Mouse (Mus musculus): Measurements from ENCODE around the gene Gbx2. TPM values are rescaled to one million over a fixed set of nuclear protein-coding genes. Genes with fewer than 3 reads are reported as not detected.
A peak's percentile ranks its signal among the peaks of the same experiment; 100 is the strongest.

Gene Gbx2
- total RNA-seq (2021): not detected

DNA sequence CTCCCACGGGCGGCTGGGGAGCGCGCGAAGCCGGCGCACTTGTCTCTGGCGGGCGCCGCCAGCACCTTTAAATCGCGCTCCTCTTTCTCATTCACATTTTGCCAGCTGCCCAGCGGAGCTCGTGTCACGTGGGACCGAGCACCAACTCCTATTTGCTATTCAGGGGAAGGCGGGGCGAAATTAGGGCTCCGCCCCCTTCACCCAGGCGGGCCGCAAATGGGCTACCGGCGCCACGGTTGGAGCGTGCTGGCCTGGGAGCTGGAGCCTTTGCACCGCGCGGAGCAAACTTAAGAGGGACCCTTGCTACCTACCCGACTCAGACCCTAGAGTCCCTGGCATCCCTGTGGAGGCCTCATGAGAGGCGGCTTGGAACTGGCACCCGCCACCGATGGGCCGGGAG, at the start of gene Gbx2:
Gbx2 (minus strand) TSS at position 60 of the 400 bp plus-strand sequence.
- intact Hi-C loops (cut with DNase I): loop anchor here (10.0 kb wide), 1 partner anchor 696 kb away; no protein-coding TSS in a partner anchor

DNA sequence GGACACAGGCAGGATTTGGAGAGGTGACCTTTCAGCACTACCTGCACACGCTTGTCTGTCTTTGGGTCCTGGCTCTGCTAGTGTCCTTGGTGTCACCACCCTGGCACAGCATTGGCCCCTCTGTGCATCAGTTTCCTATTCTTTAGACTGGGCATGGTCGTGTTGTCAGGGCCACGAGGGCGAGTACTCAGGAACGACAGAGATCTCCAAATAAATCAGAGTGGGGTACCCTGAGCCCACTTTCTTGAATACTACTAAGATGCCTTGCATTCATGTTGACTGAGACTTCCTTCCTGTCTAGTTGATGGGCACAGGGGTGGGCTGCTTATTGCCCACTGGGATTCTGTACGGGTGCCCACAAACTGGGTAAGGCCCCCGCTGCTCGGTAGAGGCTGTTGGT, 46.3 kb upstream of the Gbx2 start:
- DNase-seq: no peak
- intact Hi-C loops (cut with DNase I): no loop called here

More for the DNA sequence above, at the start of gene Gbx2:
- DNase-seq: peak in 1 of 2 experiments; percentile 61

DNA sequence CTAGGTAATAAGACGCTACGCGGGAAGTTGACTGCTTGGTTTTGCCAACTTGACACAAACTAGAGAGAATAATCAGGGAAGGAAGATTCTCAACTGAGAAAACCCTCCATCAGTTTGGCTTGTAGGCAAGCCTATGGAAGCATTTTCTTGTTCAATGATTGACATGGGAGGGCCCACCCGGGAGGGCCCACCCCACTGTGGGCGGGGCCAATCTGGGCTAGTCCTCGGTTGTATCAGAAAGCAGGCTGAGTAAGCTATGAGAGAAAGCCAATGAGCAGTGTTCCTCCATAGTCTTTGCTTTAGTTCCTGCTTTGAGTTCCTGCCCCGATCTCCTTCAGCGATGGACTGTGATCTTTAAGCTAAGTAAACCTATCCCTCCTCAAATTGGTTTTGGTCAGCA, 45.4 kb upstream of the Gbx2 start:
- intact Hi-C loops (cut with DNase I): no loop called here
- DNase-seq: no peak

DNA sequence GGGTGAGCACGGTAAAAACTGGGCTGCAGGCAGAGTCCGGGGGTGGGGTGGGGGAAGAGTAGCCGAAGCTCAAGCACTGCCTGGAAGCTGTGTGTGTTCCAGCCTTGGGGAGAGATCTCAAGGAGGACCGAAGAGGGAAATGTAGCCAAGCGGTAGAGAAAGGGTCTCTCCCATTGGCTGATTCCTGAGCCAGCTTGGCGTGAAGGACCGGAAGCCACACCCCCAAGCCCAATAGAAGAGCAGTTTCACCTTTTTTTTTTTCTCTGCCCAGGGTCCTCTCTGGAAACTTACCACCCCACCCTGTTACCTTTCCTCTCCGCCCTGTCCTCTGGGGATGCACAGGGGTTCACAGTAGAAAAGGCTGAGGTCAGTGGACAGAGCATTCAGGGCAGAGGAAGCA, 43.6 kb upstream of the Gbx2 start:
- DNase-seq: no peak
- intact Hi-C loops (cut with DNase I): no loop called here

DNA sequence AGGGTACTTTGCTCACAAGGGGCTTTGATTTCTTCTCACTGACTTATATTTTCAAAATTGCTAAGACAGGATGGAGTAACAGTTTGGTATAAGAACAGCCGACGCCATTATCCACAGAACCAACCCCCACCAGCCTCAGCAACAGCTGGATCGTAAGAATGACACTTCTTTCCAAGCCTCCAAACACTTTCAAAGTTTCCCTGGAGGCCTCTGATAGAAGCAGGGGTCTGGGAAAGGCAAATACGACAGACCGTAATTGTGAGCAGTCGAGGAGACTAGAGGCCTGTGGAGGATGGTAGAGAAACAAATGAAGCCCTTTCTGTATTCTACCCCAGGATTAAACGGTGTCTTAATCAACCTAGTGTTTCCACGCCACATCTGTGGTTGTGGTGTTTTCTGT, 40.9 kb upstream of the Gbx2 start:
- intact Hi-C loops (cut with DNase I): no loop called here
- DNase-seq: no peak

DNA sequence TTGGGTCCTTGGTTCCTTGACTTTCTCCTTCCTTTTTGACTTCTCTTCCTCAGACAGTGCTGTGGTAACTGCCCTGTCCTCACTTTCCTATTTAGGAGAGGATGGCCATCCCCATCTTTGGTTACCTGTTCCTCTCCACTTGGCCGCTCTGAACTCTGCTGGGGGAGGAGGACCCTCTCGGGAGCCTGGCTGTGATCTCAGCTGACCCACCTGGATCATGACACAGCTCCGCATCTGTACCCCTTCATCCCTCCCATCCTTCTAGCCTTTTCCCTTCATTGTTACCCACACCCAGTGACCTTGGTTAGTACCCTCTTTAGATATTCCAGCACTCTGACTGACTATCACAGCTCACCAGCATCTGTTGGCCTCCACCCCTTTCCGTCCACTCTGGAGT, 38.7 kb upstream of the Gbx2 start:
- DNase-seq: no peak
- intact Hi-C loops (cut with DNase I): no loop called here

DNA sequence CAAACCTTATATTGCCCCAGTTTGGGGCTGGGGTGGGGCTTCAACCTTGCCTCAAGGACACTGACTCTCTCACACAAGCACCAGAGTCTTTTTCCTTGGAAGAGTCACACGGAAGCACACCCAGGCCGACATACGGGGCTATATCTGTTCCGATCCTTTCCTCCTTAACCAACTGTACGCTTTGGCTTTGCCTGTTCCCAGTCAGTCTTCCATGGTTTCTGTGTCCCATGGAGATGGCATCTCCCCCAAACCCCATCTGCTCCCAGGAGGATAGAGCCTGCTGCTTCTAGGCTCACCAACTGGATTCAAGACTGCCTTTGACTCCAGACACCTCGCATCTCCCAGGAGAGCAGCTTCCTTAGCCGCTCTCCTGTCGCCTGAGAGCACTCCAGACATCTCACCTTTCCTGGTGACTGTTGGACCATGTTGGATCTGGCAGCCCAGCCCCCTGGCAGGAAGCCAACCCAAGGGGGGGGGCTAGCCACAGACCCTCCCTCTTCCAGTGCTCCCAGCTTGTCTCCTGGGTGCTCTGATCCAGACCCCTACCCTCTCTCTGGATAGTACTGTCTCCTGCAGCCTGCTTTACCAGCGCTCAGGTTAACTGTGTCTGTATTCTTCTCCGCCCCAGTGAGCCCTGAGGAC, 38.2 kb upstream of the Gbx2 start:
- intact Hi-C loops (cut with DNase I): no loop called here
- no peak for DNase-seq

DNA sequence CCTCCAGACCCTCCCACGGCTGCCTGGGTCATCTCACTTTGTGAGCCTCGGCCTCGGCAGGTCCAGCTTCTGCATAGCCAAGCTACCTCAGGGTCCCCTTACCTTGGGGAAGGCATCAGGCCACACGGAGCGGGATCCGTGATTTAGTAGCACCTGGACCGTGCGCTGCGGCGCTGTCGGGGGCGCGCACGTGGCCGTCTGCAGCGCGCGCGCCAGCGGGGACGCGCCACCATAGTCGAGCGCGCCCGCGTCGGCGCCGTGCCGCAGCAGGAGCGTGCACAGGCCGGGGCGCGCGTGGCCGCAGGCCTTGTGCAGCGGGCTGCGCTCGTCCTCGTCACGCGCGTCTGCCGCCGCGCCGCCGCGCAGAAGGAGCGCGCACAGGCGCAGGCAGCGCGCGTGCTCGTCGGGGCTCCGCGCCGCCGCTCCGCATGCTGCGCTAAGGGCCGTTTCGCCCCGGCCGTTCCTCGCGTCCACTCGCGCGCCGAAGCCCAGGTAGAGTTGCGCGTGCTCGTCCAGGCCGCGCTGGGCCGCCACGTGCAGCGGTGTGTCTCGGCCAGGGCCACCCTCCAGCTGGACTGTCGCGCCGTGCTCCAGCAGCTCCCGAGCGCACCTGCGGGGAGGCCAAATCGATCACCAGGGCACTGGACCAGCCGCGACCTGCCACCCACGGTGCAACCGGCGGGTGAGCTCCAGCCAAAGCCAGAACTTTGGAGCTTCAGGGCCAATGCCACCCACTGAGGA, 37.3 kb upstream of the Gbx2 start:
- peak; percentile 23 to 30 for DNase-seq
- intact Hi-C loops (cut with DNase I): no loop called here

DNA sequence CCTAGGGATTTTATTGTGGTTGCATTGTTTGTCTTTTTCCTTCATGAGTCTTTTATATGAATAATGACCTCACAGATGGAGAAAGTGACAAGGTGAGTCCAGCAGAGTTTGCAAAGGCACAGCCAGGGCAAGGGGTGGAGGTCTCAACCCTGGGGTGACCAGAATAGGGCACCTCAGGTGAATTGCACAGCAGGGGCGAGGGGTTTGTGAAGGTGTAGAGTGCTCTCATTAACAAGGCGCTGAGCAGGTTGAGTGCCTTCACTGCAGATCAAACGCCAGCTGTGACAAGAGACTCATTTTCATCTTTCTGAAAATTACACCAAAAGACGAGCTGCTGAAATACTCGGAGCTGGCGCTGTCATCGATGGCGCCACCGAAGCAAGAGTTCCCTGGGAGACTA, 36.6 kb upstream of the Gbx2 start:
- DNase-seq: no peak
- intact Hi-C loops (cut with DNase I): no loop called here

DNA sequence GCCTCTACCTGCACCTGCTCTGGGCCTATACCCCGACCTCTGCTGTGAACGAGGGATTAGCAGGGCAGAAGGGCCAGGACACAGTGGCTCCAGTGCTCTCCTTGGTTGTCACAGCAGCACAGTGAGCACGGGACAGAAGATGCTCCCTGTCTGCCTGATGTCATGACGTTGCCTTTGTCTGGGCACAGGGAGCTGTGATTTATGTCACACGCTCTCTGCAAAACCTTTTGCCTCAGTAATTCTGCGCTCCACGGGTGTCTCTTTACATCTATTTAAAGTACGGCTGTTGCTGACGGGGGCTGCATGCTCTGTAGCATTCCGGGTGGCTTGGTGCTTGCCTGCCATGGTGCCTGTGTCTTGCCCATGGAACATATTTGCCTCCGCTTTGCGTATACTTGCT, 33.4 kb upstream of the Gbx2 start:
- DNase-seq: no peak

DNA sequence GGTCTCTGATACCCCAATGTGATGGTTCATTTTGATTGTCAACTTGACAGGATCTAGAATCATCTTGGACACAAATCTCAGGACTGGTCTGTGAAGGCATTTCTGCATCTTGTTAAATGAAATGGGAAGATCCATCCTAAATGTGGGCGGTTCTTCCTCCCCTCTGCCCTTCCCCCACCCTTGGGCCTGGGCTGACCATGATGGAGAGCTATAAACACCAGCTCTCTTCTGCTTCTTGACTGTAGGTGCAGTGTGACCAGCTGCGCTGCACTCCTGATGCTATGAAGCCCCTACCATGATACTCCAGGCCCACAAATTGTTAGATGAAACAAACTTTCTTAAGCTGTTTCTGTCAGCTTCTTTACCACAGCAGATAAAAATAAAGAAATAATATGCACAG, 32.3 kb upstream of the Gbx2 start:
- no peak for DNase-seq
- intact Hi-C loops (cut with DNase I): no loop called here

More for the DNA sequence above, 33.4 kb upstream of the Gbx2 start:
- intact Hi-C loops (cut with DNase I): no loop called here

DNA sequence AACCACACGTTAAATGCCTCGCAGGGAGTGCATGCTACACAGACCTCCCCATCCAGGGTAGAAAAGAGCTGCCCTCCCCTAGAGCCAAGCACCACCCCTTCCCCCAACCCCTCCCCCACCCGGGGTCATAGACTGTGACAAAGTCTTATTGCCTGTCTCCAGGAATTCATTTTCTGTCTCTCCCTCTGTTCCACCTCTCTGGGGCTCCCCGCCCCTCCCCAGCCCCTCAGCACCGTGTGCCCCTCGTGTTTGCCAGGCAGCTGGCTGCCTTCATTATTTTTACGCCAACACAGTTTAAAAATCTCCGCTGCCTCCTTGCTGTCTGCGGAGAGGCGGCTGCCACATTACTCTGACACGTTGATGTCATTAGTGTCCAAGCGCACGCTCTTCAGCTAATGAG, 31.1 kb upstream of the Gbx2 start:
- DNase-seq: no peak
- intact Hi-C loops (cut with DNase I): no loop called here

DNA sequence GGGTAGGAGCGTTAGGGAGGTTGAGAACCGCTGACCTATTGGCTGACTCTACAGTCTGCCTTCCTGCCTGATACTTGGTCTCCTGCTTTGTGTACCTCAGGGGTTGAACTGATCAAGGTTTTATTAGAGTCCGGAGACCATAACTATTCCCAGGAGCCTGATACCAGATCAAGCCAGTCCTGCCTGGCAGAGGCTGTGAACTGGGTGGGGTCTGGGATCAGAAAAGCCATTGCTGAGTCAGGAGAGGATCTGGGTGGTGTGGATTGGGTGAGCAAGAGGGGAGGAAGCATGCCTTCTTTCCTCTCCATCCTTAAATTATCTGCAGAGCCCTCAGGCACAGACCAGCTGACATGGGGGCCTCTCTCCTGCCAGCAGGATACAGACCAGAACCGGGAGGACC, 28.4 kb upstream of the Gbx2 start:
- intact Hi-C loops (cut with DNase I): no loop called here
- DNase-seq: no peak

DNA sequence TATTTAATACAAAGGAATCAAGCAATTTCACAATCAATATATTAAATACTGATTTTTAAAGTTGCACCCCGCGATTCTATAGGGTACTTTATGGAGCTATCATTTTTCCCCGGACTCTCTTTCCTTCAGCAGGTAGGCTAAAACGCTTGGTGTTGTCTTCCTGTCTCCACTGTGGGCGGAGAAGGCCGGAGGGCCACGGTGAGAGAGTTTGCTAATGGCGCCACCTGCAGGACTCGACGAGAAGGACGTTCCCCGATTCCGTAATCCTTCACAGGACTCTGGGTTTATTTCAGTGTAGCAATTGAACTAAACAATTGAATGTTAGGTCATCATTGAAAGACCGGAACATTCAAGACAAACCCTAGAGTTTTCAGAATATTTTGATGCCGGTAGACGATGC, 12.2 kb upstream of the Gbx2 start:
- intact Hi-C loops (cut with DNase I): loop anchor here (1.0 to 5.0 kb wide), 6 partner anchors 86 to 406 kb away; no protein-coding TSS in a partner anchor
- peak; percentile 82 to 90 for DNase-seq

DNA sequence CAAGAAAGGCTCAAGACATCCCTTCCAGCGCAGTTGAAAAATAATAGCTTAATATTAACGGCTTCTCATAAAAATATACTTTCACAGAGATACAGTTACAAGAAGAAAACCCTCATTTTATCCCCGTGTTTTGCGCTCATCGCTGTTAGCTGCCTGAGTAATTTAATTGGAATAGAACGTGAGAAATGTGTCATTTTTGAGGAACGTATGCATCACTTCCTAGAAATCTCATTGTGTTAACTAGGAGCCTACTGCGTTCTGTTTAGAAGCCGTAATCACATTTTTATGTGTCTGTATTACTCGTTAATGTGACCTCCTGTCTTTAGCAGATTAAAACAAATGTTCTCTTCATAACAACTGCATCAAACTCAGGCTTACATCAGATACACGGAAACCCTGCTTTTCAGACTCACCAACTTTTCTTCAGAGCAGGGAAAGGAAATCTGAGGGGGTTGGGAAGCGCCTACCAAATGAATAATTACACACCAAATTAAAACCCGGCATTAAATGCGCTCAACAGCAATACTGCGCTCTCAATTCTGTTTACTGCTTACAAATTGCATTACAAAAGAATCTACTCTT, 11.5 kb upstream of the Gbx2 start:
- intact Hi-C loops (cut with DNase I): loop anchor here (2.0 to 5.0 kb wide), 5 partner anchors 85 to 405 kb away; no protein-coding TSS in a partner anchor

DNA sequence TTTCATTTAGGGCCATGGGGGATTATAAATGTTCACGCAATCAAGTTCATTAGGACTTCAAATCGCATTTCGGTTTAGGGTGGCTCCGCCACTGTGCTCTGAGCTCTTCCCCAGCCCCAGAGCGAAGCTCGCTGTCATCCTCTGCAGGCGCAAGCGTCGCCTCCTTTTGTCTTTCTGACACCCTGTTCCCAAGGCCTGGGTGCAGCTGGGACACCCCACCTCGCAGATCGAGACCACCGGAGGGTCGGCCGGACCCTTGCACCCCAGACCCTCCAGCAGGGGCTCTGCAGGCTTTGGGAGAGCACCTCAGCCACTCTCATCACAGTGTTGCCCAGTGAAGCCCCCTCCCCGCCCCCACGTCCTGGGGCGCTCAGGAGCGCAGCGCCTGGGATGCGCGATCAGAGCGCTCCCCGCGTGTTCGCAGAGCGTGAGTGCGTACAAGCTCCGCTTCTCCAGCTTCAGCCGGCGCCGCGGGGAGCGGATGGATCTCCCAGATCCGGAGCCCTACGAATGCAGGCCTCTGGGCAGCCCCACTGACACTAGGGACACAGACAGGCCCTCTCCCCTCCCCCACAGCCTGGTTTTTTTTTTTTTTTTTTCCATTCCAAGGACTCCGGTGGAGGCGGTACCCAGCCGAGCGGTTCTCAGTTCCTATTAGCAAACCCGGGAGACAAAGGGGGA, 10.9 kb upstream of the Gbx2 start:
- DNase-seq: peak in 1 of 2 experiments; percentile 23
- intact Hi-C loops (cut with DNase I): loop anchor here (2.0 to 5.0 kb wide), 5 partner anchors 85 to 405 kb away; no protein-coding TSS in a partner anchor

More for the DNA sequence above, 11.5 kb upstream of the Gbx2 start:
- no peak for DNase-seq

DNA sequence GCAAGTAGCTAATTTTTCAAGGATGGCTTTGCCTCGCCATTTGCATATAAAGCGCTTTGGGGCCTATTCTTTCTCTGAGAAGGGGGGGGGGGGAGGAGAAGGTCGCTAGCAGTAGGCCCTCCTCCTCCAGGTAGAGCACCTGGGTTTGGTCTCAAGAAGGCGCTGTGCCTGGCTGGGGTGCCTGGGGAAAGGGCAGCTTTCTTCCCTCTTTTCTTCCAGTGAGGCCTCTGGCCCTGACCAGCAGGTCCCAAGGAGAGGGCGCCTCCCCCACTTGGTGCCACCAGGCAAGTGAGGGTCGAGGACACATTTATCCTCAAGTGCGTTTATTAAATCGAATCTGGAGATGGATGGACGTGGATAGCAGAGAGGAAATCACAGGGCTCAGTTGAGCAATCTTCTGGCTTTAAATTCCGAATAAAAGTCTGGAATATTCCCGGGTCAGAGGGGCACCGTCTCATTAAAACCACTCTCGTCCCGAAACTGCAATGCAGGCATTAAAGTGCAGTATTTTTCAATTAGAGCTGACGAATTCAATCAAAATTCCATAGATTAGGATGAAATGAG, 10.1 kb upstream of the Gbx2 start:
- no peak for DNase-seq
- intact Hi-C loops (cut with DNase I): loop anchor here (5.0 kb wide), 4 partner anchors 84 to 404 kb away; no protein-coding TSS in a partner anchor

DNA sequence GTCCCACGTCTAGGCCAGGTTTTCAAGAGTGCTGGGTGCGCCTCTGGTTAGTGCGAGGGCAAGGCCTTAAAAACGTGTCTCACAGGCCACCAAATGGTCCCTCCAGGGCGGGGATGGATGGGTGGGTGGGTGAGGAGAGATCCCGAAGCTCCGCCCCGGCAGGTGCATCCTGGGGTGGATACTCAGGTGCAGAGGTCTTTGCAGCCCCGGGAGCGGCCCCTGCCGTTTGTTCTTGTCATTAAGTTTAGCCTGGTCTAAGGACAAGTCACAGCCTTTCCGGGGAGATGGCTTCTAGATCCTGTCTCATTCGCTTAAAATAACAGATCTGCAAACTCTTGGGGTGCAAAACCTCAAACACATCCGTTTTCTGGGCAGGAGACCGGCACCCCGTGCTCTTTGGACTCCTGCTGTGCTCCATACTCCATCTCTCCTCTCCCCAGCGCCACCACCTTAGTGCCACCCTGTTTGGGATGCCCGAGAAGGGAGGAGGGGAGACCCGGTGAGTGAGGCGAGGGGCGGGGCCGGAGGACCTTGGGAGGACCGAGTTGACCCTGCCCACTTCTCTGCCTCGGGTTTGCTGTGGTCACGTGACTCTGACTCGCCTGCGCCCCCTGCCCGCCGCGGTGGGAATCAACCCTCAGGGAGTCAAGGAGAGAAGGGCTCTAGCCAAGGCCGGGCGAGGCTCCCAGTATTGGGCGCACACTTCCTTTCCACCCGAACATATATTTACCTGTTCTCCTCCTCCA, 9.2 kb upstream of the Gbx2 start:
- intact Hi-C loops (cut with DNase I): loop anchor here (5.0 to 10.0 kb wide), 5 partner anchors 83 to 705 kb away; no protein-coding TSS in a partner anchor
- peak; percentile 76 to 89 for DNase-seq

DNA sequence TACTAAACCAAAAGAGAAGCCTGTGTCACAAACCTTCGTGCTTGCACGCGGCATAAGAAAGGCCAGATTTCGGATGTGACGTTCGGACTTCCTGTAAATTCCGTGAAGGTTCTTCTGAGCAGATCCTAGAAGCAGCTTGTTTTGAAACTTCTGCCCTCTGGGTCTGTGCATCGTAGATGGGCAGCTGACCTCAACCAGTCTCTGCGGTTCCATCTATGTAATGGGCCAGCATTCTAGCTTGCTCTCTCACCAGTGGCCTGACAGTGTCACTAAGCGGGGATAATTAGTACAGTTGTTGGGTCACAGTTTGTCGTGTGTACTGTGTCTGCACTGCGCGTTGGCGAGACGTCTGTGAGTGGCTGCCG, 8.6 kb upstream of the Gbx2 start:
- DNase-seq: no peak
- intact Hi-C loops (cut with DNase I): loop anchor here (10.0 kb wide), 1 partner anchor 705 kb away; no protein-coding TSS in a partner anchor
